Mouse (Mus musculus) MEL (cell line): Measurements from ENCODE around the gene Fancc. TPM values are rescaled to one million over a fixed set of nuclear protein-coding genes. Genes with fewer than 3 reads are reported as not detected.

Experiments
- DNase-seq: peaks from one replicate; pipeline ENCODE4 v3.0.0; 2011; ENCODE audit warnings: low read depth, low spot score
- H3K27ac ChIP-seq: 2 replicates; pipeline ENCODE4 v1.5.1; 2012; ENCODE audit warnings: low read depth, mild to moderate bottlenecking, control low read depth, low read length, moderate library complexity; ENCODE audit not compliant: control insufficient read depth
- H3K27me3 ChIP-seq, 2 experiments: fragments of 150-350 bp in 1 of 2; sonication (generic) in 1 of 2; 2 replicates each; pipeline ENCODE4 v1.6.1; 2012; ENCODE audit warnings: low read length in 2 of 2, mild to moderate bottlenecking in 2 of 2, improper control_type of control experiment in 1 of 2, moderate library complexity in 1 of 2; ENCODE audit not compliant: insufficient read depth in 2 of 2, control insufficient read depth in 1 of 2
- H3K36me3 ChIP-seq, 2 experiments: 2 replicates each; pipeline ENCODE4 v1.6.1; 2012 to 2014; ENCODE audit warnings: low read length in 2 of 2, improper control_type of control experiment in 1 of 2, inconsistent platforms in 1 of 2, mild to moderate bottlenecking in 1 of 2; ENCODE audit not compliant: insufficient read depth in 2 of 2, control insufficient read depth in 1 of 2
- H3K4me1 ChIP-seq, 2 experiments: fragments of 150-350 bp in 1 of 2; sonication (generic) in 1 of 2; 2 replicates each; pipeline ENCODE4 v1.6.1; 2012; ENCODE audit warnings: low read length in 2 of 2, improper control_type of control experiment in 1 of 2, mild to moderate bottlenecking in 1 of 2; ENCODE audit not compliant: insufficient read depth in 2 of 2, control insufficient read depth in 1 of 2
- H3K4me3 ChIP-seq, 2 experiments: fragments of 150-350 bp in 1 of 2; sonication (generic) in 1 of 2; 2 replicates each; pipeline ENCODE4 v1.5.1; 2012; ENCODE audit warnings: low read depth in 2 of 2, low read length in 2 of 2, mild to moderate bottlenecking in 2 of 2, moderate library complexity in 2 of 2, control low read depth in 1 of 2, improper control_type of control experiment in 1 of 2; ENCODE audit not compliant: control insufficient read depth in 1 of 2, insufficient read depth in 1 of 2
- H3K79me2 ChIP-seq: 2 replicates; pipeline ENCODE4 v1.6.1; 2012; ENCODE audit warnings: mild to moderate bottlenecking, low read length, moderate library complexity; ENCODE audit not compliant: control insufficient read depth, poor library complexity, insufficient read depth
- H3K9ac ChIP-seq: 2 replicates; pipeline ENCODE4 v1.6.1; 2012; ENCODE audit warnings: low read depth, mild to moderate bottlenecking, control low read depth, low read length, moderate library complexity; ENCODE audit not compliant: control insufficient read depth, poor library complexity, severe bottlenecking
- H3K9me3 ChIP-seq: fragments of 150-350 bp; sonication (generic); replicated peaks from 2 replicates; pipeline ENCODE4 v1.6.1; 2012; ENCODE audit warnings: mild to moderate bottlenecking, low read length, improper control_type of control experiment, moderate library complexity; ENCODE audit not compliant: insufficient read depth
- BHLHE40 ChIP-seq: IDR thresholded peaks from 2 replicates; pipeline ENCODE4 v1.6.1; 2012; ENCODE audit warnings: low read depth, mild to moderate bottlenecking, inconsistent platforms, low read length, improper control_type of control experiment, borderline replicate concordance
- ELF1 ChIP-seq: IDR thresholded peaks from 2 replicates; pipeline ENCODE4 v1.6.1; 2014; ENCODE audit warnings: low read depth, mild to moderate bottlenecking, inconsistent platforms, low read length, improper control_type of control experiment, moderate library complexity
- EP300 ChIP-seq, 2 experiments: IDR thresholded peaks; 2 replicates each; pipeline ENCODE4 v1.6.1; 2011; ENCODE audit warnings: improper control_type of control experiment in 2 of 2, low read length in 2 of 2, low read depth in 1 of 2, mild to moderate bottlenecking in 1 of 2
- ETS1 ChIP-seq: IDR thresholded peaks from 2 replicates; pipeline ENCODE4 v1.6.1; 2012; ENCODE audit warnings: low read depth, mild to moderate bottlenecking, inconsistent platforms, low read length, improper control_type of control experiment, moderate library complexity
- GATA1 ChIP-seq: IDR thresholded peaks from 2 replicates; pipeline ENCODE4 v1.6.1; 2011; ENCODE audit warnings: low read depth, low read length, improper control_type of control experiment
- HCFC1 ChIP-seq: IDR thresholded peaks from 2 replicates; pipeline ENCODE4 v1.6.1; 2012; ENCODE audit warnings: low read depth, mild to moderate bottlenecking, inconsistent platforms, low read length, improper control_type of control experiment, moderate library complexity
- KAT2A ChIP-seq: conservative IDR thresholded peaks from 2 replicates; pipeline ENCODE4 v1.6.1; 2012; ENCODE audit warnings: low read depth, low read length, improper control_type of control experiment, inconsistent platforms
- MAFK ChIP-seq: IDR thresholded peaks from 2 replicates; pipeline ENCODE4 v1.6.1; 2011; ENCODE audit warnings: low read depth, mild to moderate bottlenecking, low read length, improper control_type of control experiment, borderline replicate concordance
- MAX ChIP-seq: IDR thresholded peaks from 2 replicates; pipeline ENCODE4 v1.6.1; 2011; ENCODE audit warnings: low read length, improper control_type of control experiment
- MYB ChIP-seq: IDR thresholded peaks from 2 replicates; pipeline ENCODE4 v1.6.1; 2011; ENCODE audit warnings: mild to moderate bottlenecking, low read depth, low read length, improper control_type of control experiment
- MYC ChIP-seq: IDR thresholded peaks from 2 replicates; pipeline ENCODE4 v1.6.1; 2011; ENCODE audit warnings: low read depth, mild to moderate bottlenecking, low read length, improper control_type of control experiment, moderate library complexity
- NRF1 ChIP-seq: IDR thresholded peaks from 2 replicates; pipeline ENCODE4 v1.6.1; 2014; ENCODE audit warnings: low read depth, mild to moderate bottlenecking, inconsistent platforms, low read length, improper control_type of control experiment, moderate library complexity; ENCODE audit not compliant: poor library complexity, insufficient read depth, severe bottlenecking
- RAD21 ChIP-seq: IDR thresholded peaks from 2 replicates; pipeline ENCODE4 v1.6.1; 2011; ENCODE audit warnings: mild to moderate bottlenecking, low read depth, low read length, improper control_type of control experiment
- SIN3A ChIP-seq: IDR thresholded peaks from 2 replicates; pipeline ENCODE4 v1.6.1; 2012; ENCODE audit warnings: low read length, improper control_type of control experiment, inconsistent platforms
- TAL1 ChIP-seq: IDR thresholded peaks from 2 replicates; pipeline ENCODE4 v1.6.1; 2012; ENCODE audit warnings: mild to moderate bottlenecking, inconsistent platforms, low read length, moderate library complexity, mixed read lengths
- TBP ChIP-seq: IDR thresholded peaks from 2 replicates; pipeline ENCODE4 v1.8.0; 2011; ENCODE audit warnings: low read depth, low read length, improper control_type of control experiment
- TCF12 ChIP-seq: IDR thresholded peaks from 2 replicates; pipeline ENCODE4 v1.6.1; 2014; ENCODE audit warnings: low read depth, mild to moderate bottlenecking, inconsistent platforms, low read length, improper control_type of control experiment, moderate library complexity
- UBTF ChIP-seq: IDR thresholded peaks from 2 replicates; pipeline ENCODE4 v1.6.1; 2012; ENCODE audit warnings: low read depth, mild to moderate bottlenecking, inconsistent platforms, low read length, improper control_type of control experiment, moderate library complexity, borderline replicate concordance; ENCODE audit not compliant: insufficient read depth
- USF1 ChIP-seq: IDR thresholded peaks from 2 replicates; pipeline ENCODE4 v1.6.1; 2014; ENCODE audit warnings: low read depth, mild to moderate bottlenecking, inconsistent platforms, low read length, improper control_type of control experiment, moderate library complexity
- USF2 ChIP-seq, 2 experiments: IDR thresholded peaks; 2 replicates each; pipeline ENCODE4 v1.6.1; 2011 to 2012; ENCODE audit warnings: improper control_type of control experiment in 2 of 2, low read length in 2 of 2, borderline replicate concordance in 1 of 2, inconsistent platforms in 1 of 2, low read depth in 1 of 2, mild to moderate bottlenecking in 1 of 2; ENCODE audit not compliant: insufficient read depth in 1 of 2
- ZMIZ1 ChIP-seq: IDR thresholded peaks from 2 replicates; pipeline ENCODE4 v1.6.1; 2012; ENCODE audit warnings: low read depth, mild to moderate bottlenecking, inconsistent platforms, low read length, improper control_type of control experiment, moderate library complexity
- ZNF384 ChIP-seq: IDR thresholded peaks from 2 replicates; pipeline ENCODE4 v1.6.1; 2012; ENCODE audit warnings: low read depth, mild to moderate bottlenecking, inconsistent platforms, low read length, improper control_type of control experiment
- polyA plus RNA-seq, 2 experiments: library from polyadenylated mRNA; stranded (reverse) in 1 of 2; unstranded in 1 of 2; fragments of >175 nt in 1 of 2; fragments of >200 nt in 1 of 2; gene quantifications; 2 replicates each; pipeline versions ENCODE4 v1.2.1 to v1.2.4; 2012; ENCODE audit warnings: low replicate concordance in 2 of 2, low read depth in 1 of 2; ENCODE audit not compliant: insufficient read length in 2 of 2, insufficient read depth in 1 of 2, missing spikeins in 1 of 2
- total RNA-seq: library from RNA; depleted of rRNA; stranded (reverse); fragments of 300-350 nt; gene quantifications from 2 replicates; pipeline ENCODE4 v1.2.3, GENCODE M21; 2012

Fancc gene
- total and polyA plus RNA-seq, 3 experiments: 4.0 to 5.5 TPM; not detected in 1

- Histone ChIP-seq H3K4me3 (peak overlapping the region; percentile 36 to 43), H3K9me3 (no peaks in the 10 kb centered on the region), H3K27ac (peak overlapping the region; percentile 95)
These were observed 183.1 kb downstream of the Fancc start for GRCm38 (mm10) chr13:63313748-63314607.

GRCm38 (mm10) chr13:63313247-63313646 is 183.8 kb downstream of the Fancc start:
- Histone ChIP-seq H3K9me3 (no peaks in the 10 kb centered on the region), H3K4me3 (peak overlapping the region in 1 of 2 experiments; percentile 43; a peak in 1 of 4 replicates), H3K27ac (peak overlapping the region; percentile 95), H3K36me3 (peaks cover 0 to 16% of the 10 kb centered on the region in 2 experiments; a peak in 2 of 4 replicates), H3K27me3 (no peaks in the 10 kb centered on the region), H3K79me2 (no peaks in the 10 kb centered on the region), H3K4me1 (peaks cover 6 to 23% of the 10 kb centered on the region in 2 experiments), H3K9ac (peak overlapping the region; percentile 69; the same call in 1 of the 2 replicates)
- no peak for DNase-seq
- no peak for TF ChIP-seq BHLHE40
- TF ChIP-seq ETS1: no peak
- no peak for TF ChIP-seq ZNF384
- TF ChIP-seq EP300 (IDR thresholded peaks at IDR 0.05; ENCODE audit: low read depth in 1 of 2, low read length in 2 of 2): no peak
- no peak for TF ChIP-seq NRF1
- TF ChIP-seq MYC: no peak
- TF ChIP-seq KAT2A: no peak
- no peak for TF ChIP-seq UBTF
- no peak for TF ChIP-seq MAFK
- no peak for TF ChIP-seq GATA1

More at GRCm38 (mm10) chr13:63313748-63314607, 183.1 kb downstream of the Fancc start:
- Histone ChIP-seq H3K36me3 (peaks cover 0 to 16% of the 10 kb centered on the region in 2 experiments; a peak in 2 of 4 replicates), H3K9ac (peak overlapping the region; percentile 69), H3K27me3 (no peaks in the 10 kb centered on the region), H3K79me2 (no peaks in the 10 kb centered on the region), H3K4me1 (peaks cover 6 to 23% of the 10 kb centered on the region in 2 experiments)
- peak; percentile 88 for DNase-seq
- no peak for TF ChIP-seq NRF1
- TF ChIP-seq SIN3A: peak; percentile 81
- TF ChIP-seq ZNF384: no peak
- 0 out of 2 replicates have a peak, but pooled peaks have one; percentile 52 for TF ChIP-seq ZMIZ1
- TF ChIP-seq TCF12: peak; percentile 86
- TF ChIP-seq ETS1: peak; percentile 97
- TF ChIP-seq MYC: peak; percentile 15; the same call in 1 of the 2 replicates
- no peak; the same call in 1 of the 2 replicates for TF ChIP-seq TBP
- peak; percentile 20; the same call in 1 of the 2 replicates for TF ChIP-seq TAL1
- TF ChIP-seq RAD21: no peak
- TF ChIP-seq EP300 (IDR thresholded peaks at IDR 0.05; ENCODE audit: low read depth in 1 of 2, low read length in 2 of 2): peak; percentile 84 to 87
- peak; percentile 89 for TF ChIP-seq GATA1
- no peak for TF ChIP-seq USF2 (IDR thresholded peaks at IDR 0.05; ENCODE audit: borderline replicate concordance in 1 of 2, insufficient read depth in 1 of 2, low read depth in 1 of 2, low read length in 2 of 2)
- TF ChIP-seq ELF1: 0 out of 2 replicates have a peak, but pooled peaks have one; percentile 14
- no peak for TF ChIP-seq USF1
- TF ChIP-seq HCFC1: 0 out of 2 replicates have a peak, but pooled peaks have one; percentile 9
- TF ChIP-seq MAX: peak; percentile 38; the same call in 1 of the 2 replicates
- TF ChIP-seq MYB: peak; percentile 80
